Mouse (Mus musculus): Measurements from ENCODE around the gene Elof1. TPM values are rescaled to one million over a fixed set of nuclear protein-coding genes. Genes with fewer than 3 reads are reported as not detected.
"Not testable (repeated sequence)": the region's sequence is repeated elsewhere in the genome, so short reads cannot be mapped to it uniquely, and the experiment has no call there.

Elof1 gene
- total RNA-seq, 2 experiments from 2014 or later: 39.5 to 41.5 TPM

GRCm38 (mm10) chr9:22099922-22100321, 17.1 kb downstream of the Elof1 start:
- intact Hi-C loops (cut with DNase I): no loop called here
- DNase-seq: no peak

- peak; percentile 17 to 52 for DNase-seq
- intact Hi-C loops (cut with DNase I): no loop called here
These were observed 17.8 kb downstream of the Elof1 start, which contains the start of gene Cnn1 for GRCm38 (mm10) chr9:22098993-22099696. TSS of gene Cnn1 (plus strand) at chr9:22099216.

GRCm38 (mm10) chr9:22095854-22096307, 21.1 kb downstream of the Elof1 start:
- peak; percentile 86 to 93 for DNase-seq
- intact Hi-C loops (cut with DNase I): no loop called here

GRCm38 (mm10) chr9:22092746-22093145, 24.2 kb downstream of the Elof1 start:
- no peak for DNase-seq
- intact Hi-C loops (cut with DNase I): no loop called here

GRCm38 (mm10) chr9:22089986-22090385, 27.0 kb downstream of the Elof1 start:
- intact Hi-C loops (cut with DNase I): no loop called here

GRCm38 (mm10) chr9:22089281-22089680, 27.7 kb downstream of the Elof1 start:
- intact Hi-C loops (cut with DNase I): no loop called here
- no peak for DNase-seq

More at GRCm38 (mm10) chr9:22089986-22090385, 27.0 kb downstream of the Elof1 start:
- DNase-seq: no peak

- no peak for DNase-seq
- intact Hi-C loops (cut with DNase I): no loop called here
These were observed 29.8 kb downstream of the Elof1 start for GRCm38 (mm10) chr9:22087034-22087618.

- no peak for DNase-seq
- intact Hi-C loops (cut with DNase I): no loop called here
These were observed 31.0 kb downstream of the Elof1 start for GRCm38 (mm10) chr9:22086012-22086411.

- DNase-seq: peak; percentile 90 to 92
- intact Hi-C loops (cut with DNase I): no loop called here
These were observed 31.7 kb downstream of the Elof1 start, which contains the start of gene Ecsit for GRCm38 (mm10) chr9:22085022-22085834. TSS of gene Ecsit (minus strand) at chr9:22085438.

GRCm38 (mm10) chr9:22084667-22085021, 32.3 kb downstream of the Elof1 start:
- intact Hi-C loops (cut with DNase I): no loop called here
- no peak for DNase-seq

- no peak for DNase-seq
- intact Hi-C loops (cut with DNase I): no loop called here
These were observed 40.7 kb downstream of the Elof1 start for GRCm38 (mm10) chr9:22076223-22076622.

GRCm38 (mm10) chr9:22075778-22076177, 41.2 kb downstream of the Elof1 start:
- intact Hi-C loops (cut with DNase I); DNase-seq: not testable (repeated sequence)

GRCm38 (mm10) chr9:22072276-22072675, 44.7 kb downstream of the Elof1 start:
- intact Hi-C loops (cut with DNase I): no loop called here
- no peak for DNase-seq

- intact Hi-C loops (cut with DNase I): no loop called here
- DNase-seq: peak; percentile 97 to 98
These were observed 46.0 kb downstream of the Elof1 start, which contains the start of the genes Gm49318 and Zfp653 for GRCm38 (mm10) chr9:22070791-22071573. TSS of gene Gm49318 (minus strand) at chr9:22071259. TSS of gene Zfp653 (minus strand) at chr9:22071376.

GRCm38 (mm10) chr9:22069881-22070553, 47.0 kb downstream of the Elof1 start:
- intact Hi-C loops (cut with DNase I): no loop called here
- no peak for DNase-seq

- no peak for DNase-seq
- intact Hi-C loops (cut with DNase I): no loop called here
These were observed 49.8 kb downstream of the Elof1 start for GRCm38 (mm10) chr9:22067195-22067594.

GRCm38 (mm10) chr9:22066433-22066832, 50.5 kb downstream of the Elof1 start:
- peak; percentile 57 to 72 for DNase-seq
- intact Hi-C loops (cut with DNase I): loop anchor here (1.0 kb wide), 1 partner anchor 77 kb away; no protein-coding TSS in a partner anchor

- no peak for DNase-seq
These were observed 51.3 kb downstream of the Elof1 start for GRCm38 (mm10) chr9:22065642-22066041.

GRCm38 (mm10) chr9:22064341-22064740, 52.6 kb downstream of the Elof1 start:
- intact Hi-C loops (cut with DNase I): no loop called here
- no peak for DNase-seq

More at GRCm38 (mm10) chr9:22065642-22066041, 51.3 kb downstream of the Elof1 start:
- intact Hi-C loops (cut with DNase I): loop anchor here (1.0 kb wide), 1 partner anchor 78 kb away; no protein-coding TSS in a partner anchor

All from heart, postnatal 14 days (tissue).